In genomic region chr13:28773466-28773865, GRCm38 (mm10) we compare ENCODE assay signal across 24 mouse cellular contexts.
DNase-seq lines count a peak whose midpoint lies in the region; ATAC-seq and TF ChIP-seq lines count a peak whose summit lies in the region.
"Had no signal": no experiment of that assay in that cellular context is flagged by ENCODE, and none has a peak within 500 bp of the region (broad histone marks: within the 10 kb centered on the region; RNA-seq: fewer than 3 reads in every experiment).

No protein-coding gene starts in this region.

- 69% methylated on average over 2 of the region's 2 CpGs for WGBS in heart, adult 2 months
- 93% methylated on average over 2 of the region's 2 CpGs for WGBS in hindbrain, embryonic 13.5 days

- DNase-seq in heart, adult 11 months: peak; percentile 66
- no peak for DNase-seq in heart, adult 2 months
- peak; percentile 58 for DNase-seq in thymus, postnatal 0 days (ENCODE audit: low spot score)
- no peak for DNase-seq in thymus, postnatal 10 days (ENCODE audit: low spot score in 2 of 2)
- DNase-seq in thymus, postnatal 4 days: peak; percentile 24
- no peak for DNase-seq in left cerebral cortex, postnatal 10 days (ENCODE audit: extremely low spot score in 1 of 2, low spot score in 2 of 2)
- DNase-seq: adrenal gland, adult 8-10 months; adrenal gland, postnatal 25 days; cerebellum, adult 11-12 months; cerebellum, adult 8-10 months; cerebellum, postnatal 10 days; gastrocnemius, adult 2 months; gastrocnemius, postnatal 14 days had no signal

- H3K9ac ChIP-seq in heart, adult 2 months (ENCODE audit: low read depth, low read length): no peak overlapping the region
- H3K9ac ChIP-seq in hindbrain, embryonic 13.5 days: no peak overlapping the region
- H3K9ac ChIP-seq: forebrain, embryonic 13.5 days; hindbrain, embryonic 12.5 days; intestine, embryonic 15.5 days had no signal

- intact Hi-C loops in heart, adult 2 months (cut with DNase I): loop anchor here (5.0 kb wide), 1 partner anchor 179 kb away; the partner anchor contains the start of gene Sox4
- intact Hi-C loops in left cerebral cortex, postnatal 10 days (cut with DNase I): loop anchor here (5.0 kb wide), 1 partner anchor 179 kb away; the partner anchor contains the start of gene Sox4

- H3K4me3 ChIP-seq in heart, adult 2 months: no peak overlapping the region
- no peak overlapping the region for H3K4me3 ChIP-seq in hindbrain, embryonic 13.5 days
- H3K4me3 ChIP-seq: forebrain, embryonic 10.5 days; forebrain, embryonic 13.5 days; gastrocnemius, adult 2 months; hindbrain, embryonic 12.5 days; intestine, embryonic 15.5 days had no signal

- TF ChIP-seq CTCF in heart, adult 2 months (IDR thresholded peaks at IDR 0.05): no peak

- peaks cover 6% of the 10 kb centered on the region for H3K4me1 ChIP-seq in heart, adult 2 months (ENCODE audit: control insufficient read depth, insufficient read depth, low read length)
- H3K4me1 ChIP-seq in hindbrain, embryonic 13.5 days (replicated peaks): peaks cover 65% of the 10 kb centered on the region

- H3K27me3 ChIP-seq in heart, adult 2 months (ENCODE audit: control insufficient read depth, insufficient read depth, low read length): no peaks in the 10 kb centered on the region
- H3K27me3 ChIP-seq in hindbrain, embryonic 13.5 days: no peaks in the 10 kb centered on the region
- H3K27me3 ChIP-seq: CH12.LX; forebrain, embryonic 13.5 days; hindbrain, embryonic 12.5 days; intestine, embryonic 15.5 days had no signal

- no peak for TF ChIP-seq EP300 in heart, adult 2 months (IDR thresholded peaks at IDR 0.05; ENCODE audit: insufficient read depth, low read depth, low read length)

- H3K9me3 ChIP-seq in hindbrain, embryonic 13.5 days: no peaks in the 10 kb centered on the region
- H3K9me3 ChIP-seq: forebrain, embryonic 10.5 days; forebrain, embryonic 13.5 days; G1E; hindbrain, embryonic 12.5 days; intestine, embryonic 15.5 days had no signal

- no peaks in the 10 kb centered on the region for H3K79me2 ChIP-seq in heart, adult 2 months (replicated peaks; ENCODE audit: control insufficient read depth, insufficient read depth, low read length)

- H3K27ac ChIP-seq in heart, adult 2 months: no peak overlapping the region
- H3K27ac ChIP-seq in hindbrain, embryonic 13.5 days: no peak overlapping the region
- H3K27ac ChIP-seq: forebrain, embryonic 10.5 days; gastrocnemius, adult 2 months; hindbrain, embryonic 12.5 days; intestine, embryonic 15.5 days had no signal

- TF ChIP-seq POLR2A in heart, adult 2 months (IDR thresholded peaks at IDR 0.05; ENCODE audit: insufficient read depth, low read depth, low read length): no peak

- ATAC-seq in megakaryocyte progenitor cell, adult 5-6 weeks (replicated peaks; ENCODE audit: poor library complexity): 0 out of 2 replicates have a peak, but pooled peaks have one; percentile 21
- ATAC-seq in hindbrain, embryonic 13.5 days (ENCODE audit: low FRiP score): no peak
- ATAC-seq: forebrain, embryonic 13.5 days; forebrain, embryonic 16.5 days; hindbrain, embryonic 16.5 days; intestine, embryonic 15.5 days had no signal

- peaks cover 2% of the 10 kb centered on the region; the same call in 1 of the 2 replicates for H3K36me3 ChIP-seq in heart, adult 2 months (ENCODE audit: control insufficient read depth, insufficient read depth, low read length)
- H3K36me3 ChIP-seq in hindbrain, embryonic 13.5 days: no peaks in the 10 kb centered on the region
- H3K36me3 ChIP-seq: G1E; hindbrain, embryonic 12.5 days; intestine, embryonic 15.5 days had no signal

- no peak overlapping the region for H3K4me2 ChIP-seq in hindbrain, embryonic 13.5 days
- H3K4me2 ChIP-seq: forebrain, embryonic 13.5 days; heart, embryonic 11.5 days; hindbrain, embryonic 12.5 days; intestine, embryonic 15.5 days had no signal

Comparison
In these comparisons a context has a peak if more than half of its experiments do, and no peak if none do; other contexts are left out.
1. DNase-seq: peak in heart, adult 11 months (single experiment), thymus, postnatal 0 days (single experiment) and thymus, postnatal 4 days (single experiment); none in heart, adult 2 months (0 of 2), thymus, postnatal 10 days (0 of 2) and left cerebral cortex, postnatal 10 days (0 of 2).